Mouse (Mus musculus) midbrain, embryonic 11.5 days (tissue): ENCODE measurements around the gene Dhx37. TPM values are rescaled to one million over a fixed set of nuclear protein-coding genes. Genes with fewer than 3 reads are reported as not detected.
"Not testable (repeated sequence)": the region's sequence is repeated elsewhere in the genome, so short reads cannot be mapped to it uniquely, and the experiment has no call there.

Source experiments
- ATAC-seq: fragments of 200-750 bp; cut with Nextera tagmentation; 2 replicates; pipeline ENCODE4 v1.8.0; 2017; ENCODE audit warnings: moderate TSS enrichment, moderate library complexity; ENCODE audit not compliant: low FRiP score
- DNase-seq: peaks from one replicate; pipeline ENCODE4 v3.0.0; 2015; ENCODE audit warnings: low spot score; ENCODE audit errors: missing footprints
- H3K27ac ChIP-seq: fragments of 300-500 bp; sonication (generic); 2 replicates; pipeline ENCODE4 v1.5.1; 2014; ENCODE audit warnings: low read depth, low read length
- H3K27me3 ChIP-seq: fragments of 300-500 bp; sonication (generic); 2 replicates; pipeline ENCODE4 v1.6.1; 2014; ENCODE audit warnings: mild to moderate bottlenecking, low read length, moderate library complexity, mixed read lengths; ENCODE audit not compliant: control insufficient read depth, insufficient read depth
- H3K36me3 ChIP-seq: fragments of 300-500 bp; sonication (generic); 2 replicates; pipeline ENCODE4 v1.6.1; 2014; ENCODE audit warnings: mild to moderate bottlenecking, low read length, moderate library complexity, mixed read lengths; ENCODE audit not compliant: control insufficient read depth, insufficient read depth
- H3K4me1 ChIP-seq: fragments of 300-500 bp; sonication (generic); 2 replicates; pipeline ENCODE4 v1.6.1; 2014; ENCODE audit warnings: low read length; ENCODE audit not compliant: control insufficient read depth, insufficient read depth
- H3K4me2 ChIP-seq: fragments of 300-500 bp; sonication (generic); 2 replicates; pipeline ENCODE4 v1.6.1; 2014; ENCODE audit warnings: mild to moderate bottlenecking, moderate library complexity
- H3K4me3 ChIP-seq: fragments of 300-500 bp; sonication (generic); 2 replicates; pipeline ENCODE4 v1.5.1; 2014; ENCODE audit warnings: low read depth, low read length
- H3K9ac ChIP-seq: fragments of 300-500 bp; sonication (generic); 2 replicates; pipeline ENCODE4 v1.6.1; 2014; ENCODE audit warnings: low read length
- H3K9me3 ChIP-seq: fragments of 300-500 bp; sonication (generic); 2 replicates; pipeline ENCODE4 v1.6.1; 2016; ENCODE audit warnings: low read length; ENCODE audit not compliant: control insufficient read depth
- WGBS: fragments of 180-500 bp; shearing (Covaris S2); extraction: QIAGEN DNeasy Blood & Tissue Kit; methylation state at CpG from one replicate; pipeline ENCODE4 v1.1.7; 2014; 5-methylcytosine and 5-hydroxymethylcytosine counted together
- polyA plus RNA-seq: library from polyadenylated mRNA; unstranded; fragments of >200 nt; fragmentation: Nextera tagmentation; extraction: Ambion mirVana; gene quantifications from 2 replicates; pipeline ENCODE4 v1.2.1, GENCODE M21; 2014

Gene Dhx37
- polyA plus RNA-seq, 1 experiment from 2014 or later: 9.2 TPM

GRCm38 (mm10) chr5:125390906-125391477, 42.9 kb downstream of the Dhx37 start:
- WGBS: 92% methylated on average over 3 of the region's 3 CpGs
- Histone ChIP-seq H3K27me3 (no peaks in the 10 kb centered on the region), H3K27ac (no peak overlapping the region)

GRCm38 (mm10) chr5:125389579-125390441, 44.1 kb downstream of the Dhx37 start, which contains the start of gene Ubc:
Ubc (minus strand) TSS chr5:125390202.
- H3K4me3 ChIP-seq: peak within 1 kb of the TSS; percentile 100
- ATAC-seq (peak; percentile 57), DNase-seq (peak; percentile 99)
- peaks cover 33% of the 10 kb centered on the region for H3K4me1 ChIP-seq
- peak within 1 kb of the TSS; percentile 96 for H3K27ac ChIP-seq
- H3K9ac ChIP-seq: peak within 1 kb of the TSS; percentile 98
- peak within 1 kb of the TSS; percentile 97 for H3K4me2 ChIP-seq
- peaks cover 9% of the 10 kb centered on the region for H3K36me3 ChIP-seq
- no peaks in the 10 kb centered on the region for H3K27me3 ChIP-seq
- H3K9me3 ChIP-seq: no peaks in the 10 kb centered on the region
- WGBS: 2% methylated on average over 61 of the region's 69 CpGs

More at GRCm38 (mm10) chr5:125390906-125391477, 42.9 kb downstream of the Dhx37 start:
- H3K36me3 ChIP-seq: peaks cover under 1% of the 10 kb centered on the region; the same call in 1 of the 2 replicates
- DNase-seq (peak; percentile 81), ATAC-seq (no peak)
- peaks cover 37% of the 10 kb centered on the region for H3K4me1 ChIP-seq
- no peak overlapping the region for H3K4me2 ChIP-seq
- no peak overlapping the region for H3K9ac ChIP-seq
- H3K9me3 ChIP-seq: no peaks in the 10 kb centered on the region
- H3K4me3 ChIP-seq: no peak overlapping the region

GRCm38 (mm10) chr5:125389131-125389578, 44.8 kb downstream of the Dhx37 start, which contains the start of gene Gm10382:
Gm10382 (plus strand) TSS chr5:125389322.
- Histone ChIP-seq H3K4me2 (peak within 1 kb of the TSS; percentile 97), H3K4me3 (peak within 1 kb of the TSS; percentile 100), H3K27me3 (no peaks in the 10 kb centered on the region), H3K27ac (peak within 1 kb of the TSS; percentile 96), H3K36me3 (peaks cover 11% of the 10 kb centered on the region), H3K9me3 (no peaks in the 10 kb centered on the region), H3K9ac (peak within 1 kb of the TSS; percentile 98), H3K4me1 (peaks cover 29% of the 10 kb centered on the region)
- peak; percentile 97 for DNase-seq
- peak; percentile 12 for ATAC-seq
- under 1% methylated on average over 41 of the region's 41 CpGs for WGBS

- ATAC-seq (no peak), DNase-seq (no peak)
- H3K4me1 ChIP-seq: peaks cover 23% of the 10 kb centered on the region
- 31% methylated on average over 13 of the region's 13 CpGs for WGBS
- peak overlapping the region; percentile 100 for H3K4me3 ChIP-seq
- H3K27ac ChIP-seq: no peak overlapping the region
- H3K36me3 ChIP-seq: peaks cover 11% of the 10 kb centered on the region
- H3K27me3 ChIP-seq: no peaks in the 10 kb centered on the region
- peak overlapping the region; percentile 98 for H3K9ac ChIP-seq
- H3K4me2 ChIP-seq: peak overlapping the region; percentile 97
- H3K9me3 ChIP-seq: no peaks in the 10 kb centered on the region
These were observed 45.4 kb downstream of the Dhx37 start for GRCm38 (mm10) chr5:125388358-125389092.

GRCm38 (mm10) chr5:125387295-125387694, 46.6 kb downstream of the Dhx37 start:
- peaks cover 13% of the 10 kb centered on the region for H3K4me1 ChIP-seq
- H3K27me3 ChIP-seq, H3K4me3 ChIP-seq, H3K4me2 ChIP-seq, H3K27ac ChIP-seq, H3K9me3 ChIP-seq, DNase-seq, H3K9ac ChIP-seq, ATAC-seq: not testable (repeated sequence)
- H3K36me3 ChIP-seq: peaks cover 11% of the 10 kb centered on the region
- 90% methylated on average over 4 of the region's 6 CpGs for WGBS

- Histone ChIP-seq H3K4me1 (peaks cover 12% of the 10 kb centered on the region), H3K36me3 (peaks cover 11% of the 10 kb centered on the region), H3K4me3 (no peak overlapping the region), H3K27ac (no peak overlapping the region), H3K9me3 (no peaks in the 10 kb centered on the region), H3K4me2 (no peak overlapping the region), H3K27me3 (no peaks in the 10 kb centered on the region), H3K9ac (no peak overlapping the region)
- DNase-seq (no peak), ATAC-seq (no peak)
- 80% methylated on average over 8 of the region's 8 CpGs for WGBS
These were observed 48.5 kb downstream of the Dhx37 start for GRCm38 (mm10) chr5:125385215-125385940.

GRCm38 (mm10) chr5:125384512-125385214, 49.3 kb downstream of the Dhx37 start:
- DNase-seq (no peak), ATAC-seq (no peak)
- no peak overlapping the region for H3K9ac ChIP-seq
- peaks cover 7% of the 10 kb centered on the region for H3K4me1 ChIP-seq
- no peak overlapping the region for H3K4me2 ChIP-seq
- no peak overlapping the region for H3K4me3 ChIP-seq
- 91% methylated on average over 2 of the region's 2 CpGs for WGBS
- H3K9me3 ChIP-seq: no peaks in the 10 kb centered on the region
- no peaks in the 10 kb centered on the region for H3K27me3 ChIP-seq
- H3K36me3 ChIP-seq: peaks cover 11% of the 10 kb centered on the region
- H3K27ac ChIP-seq: no peak overlapping the region; the same call in 1 of the 2 replicates
